Mouse (Mus musculus): Measurements from ENCODE around the gene D1Ertd622e. TPM values are rescaled to one million over a fixed set of nuclear protein-coding genes. Genes with fewer than 3 reads are reported as not detected.

D1Ertd622e gene
- polyA plus RNA-seq, 1 experiment from 2014 or later, result 48.0 TPM

- H3K4me1 ChIP-seq (replicated peaks), result peaks cover 5% of the 10 kb centered on the region
- no peak overlapping the region for H3K27ac ChIP-seq (replicated peaks)
- 73% methylated on average over 1 of the region's 1 CpGs for WGBS (ENCODE audit: insufficient replicate concordance)
- peaks cover 3% of the 10 kb centered on the region for H3K27me3 ChIP-seq
- no peaks in the 10 kb centered on the region for H3K9me3 ChIP-seq (replicated peaks)
- H3K36me3 ChIP-seq (replicated peaks), result no peaks in the 10 kb centered on the region
- no peak overlapping the region for H3K9ac ChIP-seq
- H3K4me2 ChIP-seq, result no peak overlapping the region
- H3K4me3 ChIP-seq (replicated peaks), result no peak overlapping the region
- no peak for ATAC-seq (ENCODE audit: insufficient read depth)
These were observed 5.4 kb upstream of the D1Ertd622e start for GRCm38 (mm10) chr1:97667288-97667687.

- H3K4me2 ChIP-seq, result peak overlapping the region; percentile 89
- peak overlapping the region; percentile 98 for H3K4me3 ChIP-seq (replicated peaks)
- no peaks in the 10 kb centered on the region for H3K9me3 ChIP-seq (replicated peaks)
- peaks cover 3% of the 10 kb centered on the region for H3K27me3 ChIP-seq
- peaks cover 25% of the 10 kb centered on the region for H3K4me1 ChIP-seq (replicated peaks)
- H3K27ac ChIP-seq (replicated peaks), result peak overlapping the region; percentile 98
- H3K9ac ChIP-seq, result peak overlapping the region; percentile 96
- ATAC-seq (ENCODE audit: insufficient read depth), result no peak
- no peaks in the 10 kb centered on the region for H3K36me3 ChIP-seq (replicated peaks)
- WGBS (ENCODE audit: insufficient replicate concordance), result 19% methylated on average over 7 of the region's 7 CpGs
These were observed 450 bp upstream of the D1Ertd622e start for GRCm38 (mm10) chr1:97662324-97662723.

GRCm38 (mm10) chr1:97660687-97661405 is 1.0 kb downstream of the D1Ertd622e start:
- Histone ChIP-seq H3K27ac (replicated peaks) (peak overlapping the region; percentile 98), H3K4me3 (replicated peaks) (peak overlapping the region; percentile 98), H3K9ac (peak overlapping the region; percentile 96), H3K9me3 (replicated peaks) (no peaks in the 10 kb centered on the region), H3K27me3 (peaks cover 3% of the 10 kb centered on the region), H3K4me2 (peak overlapping the region; percentile 89), H3K36me3 (replicated peaks) (0 out of 2 replicates have a peak, but pooled peaks cover 8% of the 10 kb centered on the region), H3K4me1 (replicated peaks) (peaks cover 39% of the 10 kb centered on the region)
- ATAC-seq (ENCODE audit: insufficient read depth), result peak; percentile 88
- WGBS (ENCODE audit: insufficient replicate concordance), result under 1% methylated on average over 93 of the region's 93 CpGs

GRCm38 (mm10) chr1:97659405-97659804 is 2.5 kb downstream of the D1Ertd622e start:
- Histone ChIP-seq H3K4me1 (replicated peaks) (peaks cover 51% of the 10 kb centered on the region), H3K4me3 (replicated peaks) (peak overlapping the region; percentile 98), H3K4me2 (peak overlapping the region; percentile 89), H3K27ac (replicated peaks) (peak overlapping the region; percentile 98), H3K27me3 (peaks cover 3% of the 10 kb centered on the region), H3K9me3 (replicated peaks) (no peaks in the 10 kb centered on the region), H3K36me3 (replicated peaks) (peaks cover 19% of the 10 kb centered on the region), H3K9ac (peak overlapping the region; percentile 96)
- WGBS (ENCODE audit: insufficient replicate concordance), result 25% methylated on average over 7 of the region's 7 CpGs
- no peak for ATAC-seq (ENCODE audit: insufficient read depth)

GRCm38 (mm10) chr1:97657786-97658185 is 4.1 kb downstream of the D1Ertd622e start:
- H3K9ac ChIP-seq, result peak overlapping the region; percentile 28
- H3K4me3 ChIP-seq (replicated peaks), result peak overlapping the region; percentile 98
- no peaks in the 10 kb centered on the region for H3K9me3 ChIP-seq (replicated peaks)
- 81% methylated on average over 2 of the region's 2 CpGs for WGBS (ENCODE audit: insufficient replicate concordance)
- peak overlapping the region; percentile 89 for H3K4me2 ChIP-seq
- no peak for ATAC-seq (ENCODE audit: insufficient read depth)
- peak overlapping the region; percentile 35; the same call in 1 of the 2 replicates for H3K27ac ChIP-seq (replicated peaks)
- no peaks in the 10 kb centered on the region for H3K27me3 ChIP-seq
- H3K4me1 ChIP-seq (replicated peaks), result peaks cover 54% of the 10 kb centered on the region
- peaks cover 33% of the 10 kb centered on the region for H3K36me3 ChIP-seq (replicated peaks)

GRCm38 (mm10) chr1:97657201-97657600 is 4.7 kb downstream of the D1Ertd622e start:
- no peak for ATAC-seq (ENCODE audit: insufficient read depth)
- H3K36me3 ChIP-seq (replicated peaks), result peaks cover 39% of the 10 kb centered on the region
- peak overlapping the region; percentile 89 for H3K4me2 ChIP-seq
- H3K4me3 ChIP-seq (replicated peaks), result peak overlapping the region; percentile 98
- peaks cover 55% of the 10 kb centered on the region for H3K4me1 ChIP-seq (replicated peaks)
- 55% methylated on average over 2 of the region's 2 CpGs for WGBS (ENCODE audit: insufficient replicate concordance)
- no peak overlapping the region; the same call in 1 of the 2 replicates for H3K27ac ChIP-seq (replicated peaks)
- H3K9me3 ChIP-seq (replicated peaks), result no peaks in the 10 kb centered on the region
- H3K9ac ChIP-seq, result no peak overlapping the region
- H3K27me3 ChIP-seq, result no peaks in the 10 kb centered on the region

- Histone ChIP-seq H3K9ac (no peak overlapping the region), H3K36me3 (replicated peaks) (peaks cover 57% of the 10 kb centered on the region), H3K4me3 (replicated peaks) (no peak overlapping the region), H3K27me3 (no peaks in the 10 kb centered on the region), H3K4me1 (replicated peaks) (peaks cover 78% of the 10 kb centered on the region), H3K9me3 (replicated peaks) (no peaks in the 10 kb centered on the region), H3K4me2 (no peak overlapping the region), H3K27ac (replicated peaks) (no peak overlapping the region)
- ATAC-seq (ENCODE audit: insufficient read depth), result no peak
- WGBS (ENCODE audit: insufficient replicate concordance), result 88% methylated on average over 6 of the region's 6 CpGs
These were observed 7.4 kb downstream of the D1Ertd622e start for GRCm38 (mm10) chr1:97654397-97654975.

- Histone ChIP-seq H3K4me3 (replicated peaks) (no peak overlapping the region; the same call in 1 of the 2 replicates), H3K4me2 (peak overlapping the region; percentile 36)
These were observed 11.2 kb downstream of the D1Ertd622e start for GRCm38 (mm10) chr1:97650553-97651123.

GRCm38 (mm10) chr1:97650072-97650471 is 11.8 kb downstream of the D1Ertd622e start:
- no peaks in the 10 kb centered on the region for H3K27me3 ChIP-seq
- peak overlapping the region; percentile 66 for H3K27ac ChIP-seq (replicated peaks)
- peak; percentile 81 for ATAC-seq (ENCODE audit: insufficient read depth)
- WGBS (ENCODE audit: insufficient replicate concordance), result 46% methylated on average over 6 of the region's 6 CpGs
- peaks cover 48% of the 10 kb centered on the region for H3K4me1 ChIP-seq (replicated peaks)
- H3K9me3 ChIP-seq (replicated peaks), result no peaks in the 10 kb centered on the region
- peaks cover 82% of the 10 kb centered on the region for H3K36me3 ChIP-seq (replicated peaks)
- H3K4me3 ChIP-seq (replicated peaks), result no peak overlapping the region; the same call in 1 of the 2 replicates
- no peak overlapping the region for H3K9ac ChIP-seq
- peak overlapping the region; percentile 36 for H3K4me2 ChIP-seq

More at GRCm38 (mm10) chr1:97650553-97651123, 11.2 kb downstream of the D1Ertd622e start:
- Histone ChIP-seq H3K36me3 (replicated peaks) (peaks cover 82% of the 10 kb centered on the region), H3K9me3 (replicated peaks) (no peaks in the 10 kb centered on the region), H3K27me3 (no peaks in the 10 kb centered on the region), H3K4me1 (replicated peaks) (peaks cover 54% of the 10 kb centered on the region), H3K27ac (replicated peaks) (peak overlapping the region; percentile 66), H3K9ac (no peak overlapping the region)
- WGBS (ENCODE audit: insufficient replicate concordance), result 43% methylated on average over 3 of the region's 3 CpGs
- peak; percentile 43; the same call in 1 of the 2 replicates for ATAC-seq (ENCODE audit: insufficient read depth)

GRCm38 (mm10) chr1:97647037-97647436 is 14.8 kb downstream of the D1Ertd622e start:
- WGBS (ENCODE audit: insufficient replicate concordance), result 83% methylated on average over 1 of the region's 1 CpGs
- peaks cover 82% of the 10 kb centered on the region for H3K36me3 ChIP-seq (replicated peaks)
- no peaks in the 10 kb centered on the region for H3K9me3 ChIP-seq (replicated peaks)
- no peak overlapping the region for H3K4me3 ChIP-seq (replicated peaks)
- peaks cover 33% of the 10 kb centered on the region for H3K4me1 ChIP-seq (replicated peaks)
- ATAC-seq (ENCODE audit: insufficient read depth), result no peak
- H3K9ac ChIP-seq, result no peak overlapping the region
- H3K4me2 ChIP-seq, result no peak overlapping the region
- no peak overlapping the region for H3K27ac ChIP-seq (replicated peaks)
- H3K27me3 ChIP-seq, result no peaks in the 10 kb centered on the region

- no peak overlapping the region for H3K9ac ChIP-seq
- ATAC-seq (ENCODE audit: insufficient read depth), result no peak
- no peaks in the 10 kb centered on the region for H3K9me3 ChIP-seq (replicated peaks)
- H3K4me1 ChIP-seq (replicated peaks), result peaks cover 26% of the 10 kb centered on the region
- peaks cover 55% of the 10 kb centered on the region for H3K36me3 ChIP-seq (replicated peaks)
- WGBS (ENCODE audit: insufficient replicate concordance), result 84% methylated on average over 8 of the region's 8 CpGs
- no peaks in the 10 kb centered on the region for H3K27me3 ChIP-seq
- no peak overlapping the region for H3K4me3 ChIP-seq (replicated peaks)
- no peak overlapping the region for H3K27ac ChIP-seq (replicated peaks)
- no peak overlapping the region for H3K4me2 ChIP-seq
These were observed 27.8 kb downstream of the D1Ertd622e start for GRCm38 (mm10) chr1:97634104-97634503.
